Mouse (Mus musculus): ENCODE measurements at regions not wholly inside any gene's neighbourhood (a gene's known extent, or its start where the extent isn't known, plus 50 kb on each side); places are given as distances from the start of the nearest gene placed in this dataset.

DNA sequence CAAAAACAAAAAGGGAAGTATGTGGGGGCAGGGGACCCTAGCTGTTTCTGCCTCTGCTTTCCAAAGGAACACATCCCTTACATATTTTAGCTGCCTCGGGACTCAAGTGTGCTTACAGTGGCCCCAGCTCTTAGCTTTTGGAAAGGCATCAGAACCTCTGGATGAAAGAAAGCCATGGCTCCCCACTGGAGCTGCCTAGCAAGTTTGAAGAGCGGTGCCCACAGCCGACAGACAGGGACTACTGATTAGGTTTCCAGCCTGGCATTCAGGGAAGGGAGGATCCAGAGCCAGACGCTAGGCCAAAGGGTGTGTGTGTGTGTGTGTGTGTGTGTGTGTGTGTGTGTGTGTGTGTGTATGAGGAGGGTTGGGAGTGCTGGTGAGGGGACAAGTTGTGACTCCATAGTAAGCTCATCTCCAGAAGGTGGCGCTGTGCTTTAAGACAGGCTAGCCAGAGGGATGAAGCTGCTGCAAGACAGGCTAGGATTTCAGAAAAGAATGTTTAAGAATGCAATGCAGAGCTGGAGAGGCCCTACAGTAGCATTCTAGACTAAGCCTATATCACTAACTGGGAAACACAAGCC lies 318.9 kb downstream of the Mycn start:
- TF ChIP-seq CTCF (IDR thresholded peaks at IDR 0.05; ENCODE audit: extremely low read depth, insufficient read depth, insufficient read length, insufficient replicate concordance) (peak; percentile 18; the same call in 1 of the 2 replicates), POLR2A (IDR thresholded peaks at IDR 0.05; ENCODE audit: low read depth, low read length) (no peak)

Measured in spleen, adult 2 months (tissue).